Mouse (Mus musculus): ENCODE results near the gene Ttll9.

- TF ChIP-seq CTCF (IDR thresholded peaks at IDR 0.05; ENCODE audit: low read depth) (no peak), EP300 (IDR thresholded peaks at IDR 0.05; ENCODE audit: low read depth) (no peak)
These were observed 68.1 kb downstream of the Ttll9 start for GRCm38 (mm10) chr2:153030422-153030821.
